Mouse (Mus musculus): ENCODE measurements around the gene Plin3. TPM values are rescaled to one million over a fixed set of nuclear protein-coding genes. Genes with fewer than 3 reads are reported as not detected.
"Not testable (repeated sequence)": the region's sequence is repeated elsewhere in the genome, so short reads cannot be mapped to it uniquely, and the experiment has no call there.

Gene Plin3
- total RNA-seq, 2 experiments from 2014 or later = 7.7 to 11.4 TPM

GRCm38 (mm10) chr17:56269153-56269630 is 23.5 kb downstream of the Plin3 start:
- TF ChIP-seq CTCF (IDR thresholded peaks at IDR 0.05) = no peak
- DNase-seq (ENCODE audit: extremely low spot score in 1 of 2, low spot score in 2 of 2) = peak; percentile 52 to 55
- H3K27ac ChIP-seq = peak overlapping the region; percentile 95
- H3K4me3 ChIP-seq = peak overlapping the region; percentile 46
- intact Hi-C loops (cut with DNase I) = no loop called here

- DNase-seq (ENCODE audit: extremely low spot score in 1 of 2, low spot score in 2 of 2) = peak; percentile 70 to 72
- no peak overlapping the region for H3K4me3 ChIP-seq
- TF ChIP-seq CTCF (IDR thresholded peaks at IDR 0.05) = no peak
- intact Hi-C loops (cut with DNase I) = no loop called here
- peak overlapping the region; percentile 84 for H3K27ac ChIP-seq
These were observed 26.4 kb downstream of the Plin3 start for GRCm38 (mm10) chr17:56266271-56266670.

DNA sequence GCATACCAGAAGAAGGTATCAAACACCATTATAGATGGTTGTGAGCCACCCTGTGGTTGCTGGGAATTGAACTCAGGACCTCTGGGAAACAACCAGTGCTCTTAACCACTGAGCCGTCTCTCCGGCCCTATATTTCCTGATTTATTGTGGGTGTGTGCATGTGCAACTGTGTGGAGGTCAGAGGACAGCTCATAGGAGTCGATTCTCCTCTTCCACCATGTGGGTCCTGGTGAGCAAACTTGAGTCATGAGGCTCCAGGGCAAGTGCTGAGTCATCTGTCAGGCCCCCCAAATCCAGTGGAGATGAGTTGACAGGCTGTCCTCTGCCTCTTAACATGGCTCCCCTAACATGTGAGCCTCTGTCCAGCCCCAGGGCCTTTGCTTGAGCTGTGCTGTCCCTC is 26.8 kb downstream of the Plin3 start:
- no peak for DNase-seq (ENCODE audit: extremely low spot score in 1 of 2, low spot score in 2 of 2)
- TF ChIP-seq CTCF (IDR thresholded peaks at IDR 0.05) = no peak
- Histone ChIP-seq H3K4me3 (no peak overlapping the region), H3K27ac (peak overlapping the region; percentile 73)
- intact Hi-C loops (cut with DNase I) = no loop called here

DNA sequence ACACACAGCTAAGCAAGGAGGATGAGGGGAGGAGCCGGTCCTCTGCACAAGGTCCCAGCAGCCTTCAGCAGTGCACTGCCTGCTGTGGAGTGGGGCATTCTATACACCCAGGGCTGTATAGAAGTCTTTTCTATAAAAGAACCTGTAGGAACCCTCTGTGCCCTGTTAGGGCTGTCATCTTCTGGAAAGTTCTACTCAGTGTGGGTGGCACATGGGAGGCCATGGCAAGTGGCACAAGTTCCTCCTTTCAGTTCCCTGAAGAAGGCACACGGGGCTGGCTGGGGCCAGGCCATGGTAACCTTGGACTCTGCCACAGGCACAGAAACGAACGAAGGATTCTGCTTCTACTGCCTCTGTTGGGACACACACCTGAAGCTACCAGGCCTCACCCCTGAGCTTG is 27.7 kb downstream of the Plin3 start:
- no peak for TF ChIP-seq CTCF (IDR thresholded peaks at IDR 0.05)
- DNase-seq (ENCODE audit: extremely low spot score in 1 of 2, low spot score in 2 of 2) = no peak
- Histone ChIP-seq H3K4me3 (no peak overlapping the region), H3K27ac (peak overlapping the region; percentile 66)
- intact Hi-C loops (cut with DNase I) = no loop called here

- Histone ChIP-seq H3K27ac (no peak overlapping the region), H3K4me3 (no peak overlapping the region)
- intact Hi-C loops (cut with DNase I) = no loop called here
- DNase-seq (ENCODE audit: extremely low spot score in 1 of 2, low spot score in 2 of 2) = peak; percentile 80 to 82
- TF ChIP-seq CTCF (IDR thresholded peaks at IDR 0.05) = peak; percentile 79
These were observed 28.7 kb downstream of the Plin3 start for GRCm38 (mm10) chr17:56264020-56264419.

DNA sequence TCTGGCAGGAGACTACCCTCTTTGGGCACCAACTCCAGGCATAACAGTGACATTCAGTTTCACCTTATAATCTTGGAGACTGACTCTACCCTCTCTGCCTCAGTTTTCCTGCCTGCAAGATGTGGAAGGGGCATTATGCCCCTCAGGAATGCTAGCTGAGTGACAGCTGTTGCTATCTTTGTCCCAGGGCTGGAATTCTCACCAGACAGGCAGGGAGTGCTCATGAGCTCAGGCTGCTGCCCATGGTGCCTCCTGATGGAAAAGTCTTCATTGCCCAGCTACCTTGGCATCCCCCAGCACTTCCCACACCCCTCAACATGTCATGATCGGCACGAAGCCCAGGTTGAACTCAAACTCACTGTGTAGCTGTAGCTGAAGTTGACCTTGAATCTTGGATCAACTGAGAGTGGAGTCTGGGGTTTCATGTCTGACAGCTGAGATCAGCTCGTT is 30.0 kb downstream of the Plin3 start:
- Histone ChIP-seq H3K4me3 (no peak overlapping the region), H3K27ac (no peak overlapping the region)
- no peak for DNase-seq (ENCODE audit: extremely low spot score in 1 of 2, low spot score in 2 of 2)
- intact Hi-C loops (cut with DNase I) = no loop called here
- TF ChIP-seq CTCF (IDR thresholded peaks at IDR 0.05) = no peak

GRCm38 (mm10) chr17:56261166-56261565 is 31.5 kb downstream of the Plin3 start:
- no peak for TF ChIP-seq CTCF (IDR thresholded peaks at IDR 0.05)
- no peak overlapping the region for H3K27ac ChIP-seq
- H3K4me3 ChIP-seq = no peak overlapping the region; the same call in 1 of the 2 replicates
- intact Hi-C loops (cut with DNase I) = no loop called here
- no peak for DNase-seq (ENCODE audit: extremely low spot score in 1 of 2, low spot score in 2 of 2)

GRCm38 (mm10) chr17:56259301-56260037 is 33.2 kb downstream of the Plin3 start:
- DNase-seq (ENCODE audit: extremely low spot score in 1 of 2, low spot score in 2 of 2) = no peak
- no peak for TF ChIP-seq CTCF (IDR thresholded peaks at IDR 0.05)
- intact Hi-C loops (cut with DNase I) = no loop called here
- peak overlapping the region; percentile 90 for H3K4me3 ChIP-seq
- H3K27ac ChIP-seq = no peak overlapping the region

DNA sequence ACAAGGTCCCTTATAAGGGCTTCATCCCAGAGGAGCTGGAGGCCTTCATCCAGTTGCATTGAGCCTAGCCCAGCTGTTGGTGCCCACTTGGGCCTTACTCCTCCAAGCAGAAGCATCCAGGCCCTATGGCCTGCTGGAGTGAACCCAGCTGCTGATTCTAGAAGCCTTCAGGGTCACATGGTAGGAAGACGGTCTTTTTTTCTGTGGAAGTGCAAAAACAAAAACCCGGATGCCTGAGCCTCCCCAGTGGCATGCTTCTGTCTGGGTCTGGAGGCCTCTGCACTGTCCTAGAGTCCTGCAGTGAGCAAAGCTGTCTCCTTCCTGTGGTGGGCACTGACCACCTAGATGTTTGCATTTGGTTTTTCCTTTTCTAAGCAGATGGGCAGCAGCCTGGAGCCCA is 33.9 kb downstream of the Plin3 start:
- H3K27ac ChIP-seq; DNase-seq (ENCODE audit: extremely low spot score in 1 of 2, low spot score in 2 of 2); intact Hi-C loops (cut with DNase I): not testable (repeated sequence)
- peak overlapping the region; percentile 90 for H3K4me3 ChIP-seq

DNA sequence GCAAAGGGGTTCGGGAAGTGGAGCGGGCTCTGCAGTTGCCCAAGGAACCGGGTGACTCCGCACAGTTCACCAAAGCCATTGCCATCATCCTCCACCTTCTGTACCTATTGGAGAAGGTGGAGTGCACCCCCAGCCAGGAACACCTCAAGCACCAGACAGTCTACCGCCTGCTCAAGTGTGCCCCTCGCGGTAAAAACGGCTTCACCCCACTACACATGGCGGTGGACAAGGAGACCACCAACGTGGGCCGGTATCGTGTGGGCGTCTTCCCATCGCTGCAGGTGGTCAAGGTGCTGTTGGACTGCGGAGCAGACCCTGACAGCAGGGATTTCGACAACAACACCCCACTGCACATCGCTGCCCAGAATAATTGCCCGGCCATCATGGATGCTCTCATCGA is 34.4 kb downstream of the Plin3 start:
- DNase-seq (ENCODE audit: extremely low spot score in 1 of 2, low spot score in 2 of 2); H3K27ac ChIP-seq; intact Hi-C loops (cut with DNase I): not testable (repeated sequence)
- peak overlapping the region; percentile 90 for H3K4me3 ChIP-seq

DNA sequence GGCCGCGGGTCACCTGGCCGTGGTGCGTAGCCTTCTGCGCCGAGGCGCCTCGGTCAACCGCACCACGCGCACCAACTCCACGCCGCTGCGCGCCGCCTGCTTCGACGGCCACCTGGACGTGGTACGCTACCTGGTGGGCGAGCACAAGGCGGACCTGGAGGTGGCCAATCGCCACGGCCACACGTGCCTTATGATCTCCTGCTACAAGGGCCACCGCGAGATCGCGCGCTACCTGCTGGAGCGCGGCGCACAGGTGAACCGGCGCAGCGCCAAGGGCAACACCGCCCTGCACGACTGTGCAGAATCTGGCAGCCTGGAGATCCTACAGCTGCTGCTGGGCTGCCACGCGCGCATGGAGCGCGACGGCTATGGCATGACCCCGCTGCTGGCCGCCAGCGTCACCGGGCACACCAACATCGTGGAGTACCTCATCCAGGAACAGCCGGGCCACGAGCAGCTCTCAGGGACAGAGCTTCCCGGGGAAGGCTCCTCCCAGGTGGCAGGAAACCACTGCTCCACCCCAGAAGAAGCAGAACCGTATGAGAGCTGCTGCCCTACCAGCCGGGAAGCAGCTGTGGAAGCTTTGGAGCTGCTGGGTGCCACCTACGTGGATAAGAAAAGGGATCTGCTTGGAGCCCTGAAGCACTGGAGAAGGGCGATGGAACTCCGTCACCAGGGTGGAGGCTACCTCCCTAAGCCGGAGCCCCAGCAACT is 35.3 kb downstream of the Plin3 start:
- TF ChIP-seq CTCF (IDR thresholded peaks at IDR 0.05) = no peak
- DNase-seq (ENCODE audit: extremely low spot score in 1 of 2, low spot score in 2 of 2) = no peak
- Histone ChIP-seq H3K27ac (peak overlapping the region; percentile 95), H3K4me3 (peak overlapping the region; percentile 90)
- intact Hi-C loops (cut with DNase I) = no loop called here

GRCm38 (mm10) chr17:56256239-56256881 is 36.3 kb downstream of the Plin3 start, which contains the start of gene Fem1a:
TSS of gene Fem1a (plus strand) at chr17:56256810.
- Histone ChIP-seq H3K4me3 (peak within 1 kb of the TSS; percentile 90), H3K27ac (peak within 1 kb of the TSS; percentile 98)
- intact Hi-C loops (cut with DNase I) = loop anchor here (1.0 kb wide), 1 partner anchor 38 kb away; the partner anchor contains the start of gene Dpp9
- peak; percentile 90 to 93 for DNase-seq (ENCODE audit: extremely low spot score in 1 of 2, low spot score in 2 of 2)
- no peak for TF ChIP-seq CTCF (IDR thresholded peaks at IDR 0.05)

Measured in left cerebral cortex, adult 2 months (tissue).